Mouse (Mus musculus) adrenal gland (tissue): Measurements from ENCODE around the gene Nudc.

Source experiments
- intact Hi-C: fragments of 180-260 bp; cut with DNase I; formaldehyde crosslinking; loops from one replicate; pipeline ENCODE4 v1.15.1; 2025
- long read RNA-seq, 2 experiments: library from polyadenylated mRNA; unstranded; transcript quantifications; one replicate each; pipeline ENCODE4 v2.0.0; 2020; ENCODE audit warnings: borderline replicate concordance in 1 of 2; ENCODE audit not compliant: insufficient replicate concordance in 1 of 2

Gene Nudc
- long read RNA-seq, experiment 1, transcript Nudc-201 (8 exons, 1,316 nt): major isoform, 156 of 180 reads
- long read RNA-seq, experiment 1, partial matches to known transcripts: 16 of 180 reads
- long read RNA-seq, experiment 1, other reads (novel, unspliced or antisense): 8 of 180 reads
- long read RNA-seq, experiment 2, transcript Nudc-201 (8 exons, 1,316 nt): major isoform, 198 of 226 reads
- long read RNA-seq, experiment 2, partial matches to known transcripts: 18 of 226 reads
- long read RNA-seq, experiment 2, other reads (novel, unspliced or antisense): 10 of 226 reads

DNA sequence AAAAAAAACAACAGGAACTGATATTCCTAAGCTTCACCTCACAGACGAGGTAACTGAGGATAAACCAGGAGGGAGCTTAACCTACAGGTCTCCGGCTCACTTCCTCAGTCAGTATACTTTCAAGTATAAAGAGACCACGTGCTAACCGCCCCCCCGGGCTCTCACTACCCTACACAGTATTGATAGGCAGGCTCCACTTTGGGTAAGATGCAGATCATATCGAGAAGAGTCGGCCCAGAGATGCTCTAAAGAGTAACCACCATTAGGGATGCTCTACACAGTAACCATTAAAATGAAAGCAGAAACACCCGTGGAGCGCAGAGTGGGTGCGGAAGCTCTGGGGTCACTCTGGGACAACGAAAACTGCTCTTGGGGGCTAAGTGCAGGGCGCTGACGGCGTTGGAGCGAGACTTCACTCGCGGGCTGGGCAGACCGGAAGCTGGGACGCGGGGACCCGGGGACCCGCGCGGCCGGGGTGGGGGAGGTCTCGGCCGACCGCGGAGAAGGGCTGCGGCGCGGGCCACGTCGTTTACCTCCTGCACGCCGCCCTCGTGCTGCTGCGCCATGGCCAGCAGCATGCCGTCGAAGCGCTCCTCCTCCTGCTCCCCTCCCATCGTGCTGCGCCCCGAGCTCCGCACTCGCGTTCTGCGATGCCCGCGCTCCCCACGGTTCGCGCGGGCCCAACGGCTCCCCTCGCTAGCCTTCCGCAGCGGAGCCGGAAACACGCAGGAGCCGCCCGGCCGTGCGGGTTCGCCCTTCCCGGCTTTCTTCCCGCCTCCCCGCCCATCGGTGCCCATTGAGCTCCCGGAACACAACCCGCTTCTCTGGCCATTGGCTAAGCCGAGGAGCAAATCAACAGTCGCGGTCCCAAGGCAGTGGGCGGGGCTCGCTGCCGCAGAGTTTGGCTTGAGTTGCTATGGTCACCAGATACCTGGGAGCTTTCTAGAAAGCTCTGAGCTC is at the start of gene Nudc:
Nudc (minus strand) TSS at position 725 of the 960 bp plus-strand sequence.
- intact Hi-C loops: no loop called here

DNA sequence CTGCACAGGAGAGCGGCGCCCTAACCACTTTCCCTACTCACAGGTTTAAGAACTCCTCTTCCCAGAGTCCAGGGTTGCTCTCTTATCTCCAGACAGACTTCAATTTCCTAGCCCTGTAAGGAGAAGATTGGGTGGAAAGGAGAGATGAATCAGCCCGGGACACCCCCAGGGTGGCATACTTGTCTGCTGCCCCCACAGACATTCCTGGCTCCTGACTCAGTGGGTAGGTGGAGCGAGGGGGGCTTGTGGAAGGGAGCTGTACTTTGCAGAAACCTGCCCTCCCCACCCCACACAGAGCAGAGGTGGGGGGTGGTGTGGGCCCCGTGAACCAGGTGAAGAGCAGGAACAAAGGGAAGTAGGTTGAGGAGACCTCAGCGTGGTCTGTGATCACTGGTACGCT is 49.7 kb upstream of the Nudc start:
- intact Hi-C loops: no loop called here

DNA sequence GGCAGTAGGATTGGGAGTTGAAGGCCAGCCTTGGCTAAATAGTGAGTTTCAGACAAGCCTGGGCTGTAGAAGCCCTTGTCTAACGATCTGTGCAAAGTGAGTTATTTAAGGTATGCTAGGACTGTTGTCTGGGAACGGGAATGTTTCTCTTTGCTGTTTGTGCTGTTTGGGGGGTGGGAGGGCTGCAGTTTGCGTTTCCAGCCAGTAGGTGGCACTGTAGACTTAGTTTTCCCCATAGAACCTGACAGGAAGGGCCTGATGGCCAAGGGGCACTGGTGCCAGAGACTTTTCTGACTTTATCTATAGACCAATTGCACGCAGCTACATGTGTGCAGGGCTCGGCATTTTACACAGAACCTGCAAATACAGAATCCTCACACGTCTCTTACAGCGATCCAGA is 46.8 kb upstream of the Nudc start:
- intact Hi-C loops: loop anchor here (5.0 kb wide), 2 partner anchors 60 to 235 kb away; partner anchors contain the start of gene Zdhhc18

DNA sequence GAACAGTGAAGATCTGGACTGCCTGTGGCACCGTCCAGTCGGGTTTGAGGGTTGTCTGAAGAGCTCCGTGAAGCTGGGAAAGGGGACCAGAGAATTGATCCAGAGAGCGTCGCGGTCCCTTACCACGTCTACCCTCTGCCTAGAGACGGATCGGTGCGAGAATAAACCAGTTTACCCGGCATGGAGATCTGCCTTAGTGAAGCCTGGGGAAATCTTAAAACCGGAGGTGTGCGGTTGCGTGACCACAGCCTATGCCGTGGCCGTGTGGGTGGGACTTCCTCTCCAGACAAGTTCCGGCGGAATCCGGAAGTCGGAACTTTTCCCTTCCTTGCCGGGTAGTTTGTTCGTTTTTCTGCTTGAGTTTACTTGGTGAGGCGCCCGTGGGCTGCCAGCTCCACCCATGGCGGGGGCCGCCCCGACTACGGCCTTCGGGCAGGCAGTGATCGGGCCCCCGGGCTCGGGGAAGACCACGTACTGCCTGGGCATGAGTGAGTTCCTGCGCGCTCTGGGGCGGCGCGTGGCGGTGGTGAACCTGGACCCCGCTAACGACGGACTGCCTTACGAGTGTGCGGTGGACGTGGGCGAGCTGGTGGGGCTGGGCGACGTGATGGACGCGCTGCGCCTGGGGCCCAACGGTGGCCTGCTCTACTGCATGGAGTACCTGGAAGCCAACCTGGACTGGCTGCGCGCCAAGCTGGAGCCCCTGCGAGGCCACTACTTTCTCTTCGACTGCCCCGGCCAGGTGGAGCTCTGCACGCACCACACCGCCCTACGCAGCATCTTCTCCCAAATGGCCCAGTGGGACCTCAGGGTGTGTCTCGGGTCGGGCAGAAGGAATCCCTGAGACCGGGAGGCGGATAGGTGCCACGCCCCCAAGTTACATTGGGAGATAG is 38.5 kb upstream of the Nudc start, which contains the start of gene Gpn2:
Gpn2 (plus strand) TSS at position 304 of the 893 bp plus-strand sequence.
- intact Hi-C loops: no loop called here

DNA sequence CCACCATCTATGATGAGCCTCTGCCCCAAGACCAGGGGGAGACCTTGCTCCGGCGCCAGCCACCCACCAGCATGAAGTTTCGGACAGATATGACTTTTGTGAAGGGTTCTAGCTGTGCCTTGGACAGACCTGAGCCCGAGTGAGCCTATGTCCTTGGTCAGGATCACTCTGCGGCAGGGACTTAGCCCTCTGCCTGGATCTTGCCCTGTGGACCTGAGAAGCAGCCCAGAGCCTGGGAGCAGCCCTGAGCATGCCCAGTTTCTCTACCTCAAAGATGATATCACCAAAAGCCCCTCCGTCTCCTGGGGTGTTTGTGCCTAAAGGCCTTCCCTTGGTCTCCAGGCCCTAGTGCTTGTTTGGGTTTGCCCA is 37.9 kb upstream of the Nudc start:
- intact Hi-C loops: no loop called here

DNA sequence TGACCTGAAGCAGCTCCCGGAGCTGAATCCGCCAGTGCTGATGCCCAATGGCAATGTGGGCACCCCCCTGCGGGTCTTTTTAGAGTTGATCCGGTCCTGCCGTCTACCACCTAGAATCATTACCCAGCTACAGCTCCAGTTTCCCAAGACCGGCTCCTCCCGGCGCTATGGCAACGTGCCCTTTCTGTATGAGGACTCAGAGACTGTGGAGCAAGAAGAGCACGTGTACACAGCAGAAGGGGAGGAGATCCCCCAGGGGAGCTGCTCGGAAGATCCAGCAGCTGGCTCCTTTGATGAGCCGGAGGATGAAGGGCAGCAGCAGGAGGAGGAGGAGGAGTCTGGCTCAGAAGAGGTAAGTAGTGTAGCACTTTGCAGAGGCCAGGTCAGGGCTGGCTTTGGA is 32.2 kb upstream of the Nudc start:
- intact Hi-C loops: no loop called here

DNA sequence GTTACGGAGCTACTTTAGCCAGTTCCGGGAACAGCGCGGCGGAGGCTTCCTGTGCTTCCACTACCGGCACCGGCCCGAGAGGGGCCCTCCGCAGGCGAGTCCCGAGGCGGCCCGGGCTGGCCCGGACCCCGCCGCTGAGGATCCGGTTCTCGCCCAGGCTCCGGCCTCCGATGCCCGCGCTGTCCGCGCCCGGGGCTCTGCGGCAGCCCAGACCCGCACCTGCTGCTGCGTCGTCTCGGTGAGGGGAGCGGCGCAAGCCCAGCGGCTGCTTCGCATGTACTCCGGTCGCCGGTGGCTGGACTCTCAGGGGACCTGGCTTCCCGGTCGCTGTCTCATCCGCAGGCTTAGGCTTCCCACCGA is 29.0 kb upstream of the Nudc start:
- intact Hi-C loops: no loop called here

DNA sequence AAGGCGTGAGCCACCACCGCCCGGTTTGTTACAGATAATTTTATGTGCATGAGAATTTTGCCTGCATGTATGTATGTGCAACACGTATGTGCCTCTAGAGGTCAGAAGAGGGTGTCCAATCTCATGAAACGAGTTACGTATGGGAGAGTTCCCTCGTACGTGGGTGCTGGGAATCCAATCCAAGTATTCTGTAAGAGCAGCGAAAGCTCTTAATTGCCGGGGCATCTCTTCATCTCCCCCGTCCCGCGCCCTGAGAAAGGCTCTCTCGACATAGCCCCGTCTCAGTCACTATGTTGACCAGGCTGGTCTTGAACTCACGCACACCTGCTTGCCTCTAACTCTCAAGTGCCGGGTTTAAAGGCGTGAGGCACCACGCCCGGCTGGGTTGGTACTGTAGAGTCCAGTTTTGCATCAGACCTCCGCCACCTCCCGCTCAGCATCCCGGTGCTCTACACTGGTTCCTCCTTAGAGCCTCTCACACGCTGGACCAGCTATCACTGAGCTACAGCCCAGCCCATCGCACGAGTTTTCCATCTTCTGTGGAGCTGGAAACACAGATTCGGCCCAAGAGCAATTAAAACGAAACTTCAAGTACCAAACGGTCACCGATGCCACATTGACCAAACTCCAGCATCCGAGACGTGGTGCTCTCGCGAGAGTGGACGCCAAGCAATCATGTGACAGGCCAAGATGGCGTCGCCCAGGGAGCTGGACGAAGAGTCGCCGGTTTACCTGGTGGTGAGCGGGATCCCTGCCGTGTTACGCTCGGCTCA is 28.5 kb upstream of the Nudc start, which contains the start of gene Gpatch3:
Gpatch3 (plus strand) TSS at position 676 of the 773 bp plus-strand sequence.
- intact Hi-C loops: no loop called here

DNA sequence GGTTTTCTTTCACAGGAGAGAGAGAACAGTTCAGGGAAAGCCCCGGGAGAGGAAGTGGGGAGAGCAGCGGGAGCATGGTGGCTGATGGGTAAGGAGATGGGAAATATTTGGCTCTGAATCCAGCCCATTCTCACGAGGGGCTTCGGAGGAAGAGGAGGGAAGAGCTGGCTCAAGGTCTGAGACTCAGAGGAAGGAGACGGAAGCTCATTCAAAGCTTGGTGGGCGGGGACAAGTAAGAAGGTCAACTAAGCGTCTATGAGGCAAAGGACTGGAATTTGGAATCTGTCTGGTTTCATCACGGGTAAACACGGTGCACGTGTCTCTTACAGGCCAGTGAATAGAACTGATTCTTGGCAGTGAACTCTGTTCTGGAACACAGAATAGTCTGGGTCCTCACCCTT is 24.3 kb upstream of the Nudc start:
- intact Hi-C loops: no loop called here

DNA sequence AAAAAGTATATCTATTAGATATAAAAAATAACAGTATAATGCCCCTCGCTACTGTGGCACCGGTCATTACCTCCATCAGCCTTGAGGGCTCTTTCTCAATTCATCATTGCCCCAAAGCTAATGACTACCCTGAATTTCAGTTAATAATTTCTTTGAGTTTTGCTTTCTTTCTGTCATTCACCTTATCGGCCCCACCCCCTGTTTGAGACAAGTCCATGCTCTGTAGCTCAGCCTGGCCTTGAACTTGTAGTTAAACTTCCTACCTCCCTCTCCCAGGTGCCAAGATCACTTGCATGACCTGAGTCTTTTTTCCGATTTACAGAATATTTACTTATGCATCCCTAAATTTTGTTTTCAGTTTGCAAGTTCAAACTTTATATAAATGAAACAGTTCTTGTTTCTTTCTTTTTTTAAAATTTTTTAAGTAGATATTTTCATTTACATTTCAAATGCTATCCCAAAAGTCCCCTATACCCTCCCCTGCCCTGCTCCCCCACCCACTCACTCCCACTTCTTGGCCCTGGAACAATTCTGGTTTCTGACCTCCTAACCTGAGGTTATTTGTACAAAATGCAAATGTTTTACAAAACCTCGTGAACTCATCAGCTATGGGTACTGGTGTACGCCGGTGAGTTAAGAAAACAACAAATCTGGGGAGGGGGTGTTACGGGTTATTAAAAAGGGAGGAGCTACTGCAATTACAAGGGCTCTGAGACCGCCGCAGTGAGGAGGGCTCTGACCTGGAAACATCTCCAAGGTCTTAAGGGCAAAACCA is 23.7 kb upstream of the Nudc start:
- intact Hi-C loops: no loop called here

DNA sequence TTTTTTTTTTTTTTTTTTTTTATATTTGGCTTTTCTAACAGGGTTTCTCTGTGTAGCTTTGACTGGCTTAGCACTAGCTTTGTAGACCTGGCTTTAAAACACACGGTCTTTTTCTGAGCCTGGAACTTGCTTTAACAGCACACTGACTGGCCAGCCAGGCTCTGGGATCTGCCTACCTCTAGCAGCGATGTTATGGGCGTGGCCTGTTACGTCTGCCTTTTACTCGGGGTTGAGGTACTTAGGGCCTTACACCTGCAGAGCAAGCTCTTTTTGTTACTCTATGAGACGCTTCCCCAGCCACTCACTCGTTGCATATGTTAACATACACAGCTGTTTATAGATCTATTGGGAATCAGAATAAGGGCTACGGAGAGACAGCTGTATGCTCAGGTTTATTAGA is 21.5 kb upstream of the Nudc start:
- intact Hi-C loops: no loop called here

DNA sequence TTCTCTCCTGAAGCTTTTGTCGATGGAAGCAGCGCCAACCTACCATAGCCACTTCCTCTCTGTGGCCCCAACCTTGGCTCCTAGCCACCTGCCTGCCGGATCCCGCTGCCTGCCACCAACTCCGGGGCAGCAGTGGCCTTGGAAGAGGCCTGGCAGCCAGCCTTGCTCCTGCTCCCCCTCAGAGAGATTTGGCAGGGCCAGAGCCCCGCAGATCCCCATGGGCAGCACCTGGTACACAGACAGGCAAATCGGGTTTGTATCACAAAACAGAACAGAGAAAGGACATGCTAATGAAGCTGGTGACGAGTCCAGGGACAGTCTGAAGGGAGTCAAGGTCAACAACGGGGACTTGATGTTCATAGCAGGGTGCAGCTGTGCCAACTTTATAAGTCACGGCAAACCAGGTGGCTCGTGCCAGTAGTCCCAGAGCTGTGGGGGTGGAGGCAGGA is 17.4 kb upstream of the Nudc start:
- intact Hi-C loops: no loop called here

DNA sequence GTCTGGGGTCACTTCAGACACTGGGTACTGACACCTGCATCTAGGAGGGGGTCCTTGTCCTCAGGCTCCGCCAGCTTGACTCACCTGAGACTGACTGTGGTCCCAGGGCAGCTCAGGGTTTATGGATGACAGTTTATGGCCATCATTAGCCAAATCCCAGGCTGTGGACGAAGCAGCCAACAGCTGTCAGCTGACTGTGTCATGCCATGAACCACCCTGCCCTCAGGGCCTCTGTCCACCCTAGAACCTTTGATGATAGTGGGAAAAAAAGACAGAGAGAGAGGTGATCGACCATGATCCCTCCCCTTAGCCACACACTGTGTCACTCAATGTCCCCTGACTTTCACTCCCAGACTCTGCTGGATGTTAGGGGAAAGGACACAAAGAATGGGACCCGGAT is 15.8 kb upstream of the Nudc start:
- intact Hi-C loops: no loop called here

DNA sequence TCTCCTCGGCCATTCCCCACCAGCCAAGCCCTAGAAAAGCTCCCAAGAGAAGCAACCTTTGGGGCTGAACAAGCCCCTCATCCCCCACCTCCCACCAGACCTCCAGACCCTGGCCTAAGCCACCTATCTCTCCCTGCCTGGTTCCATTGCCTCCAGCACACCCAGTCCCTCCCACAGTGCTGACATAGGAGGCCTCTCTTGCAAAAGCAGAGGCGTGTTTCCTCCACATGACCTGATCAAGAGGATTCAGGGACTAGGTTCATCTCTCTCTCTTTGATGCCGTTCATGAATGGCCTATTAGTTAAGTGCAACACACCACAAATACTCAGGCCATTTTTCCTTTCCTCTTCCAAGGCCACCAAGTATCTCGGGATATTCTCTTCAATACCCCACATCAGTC is 14.1 kb upstream of the Nudc start:
- intact Hi-C loops: no loop called here

DNA sequence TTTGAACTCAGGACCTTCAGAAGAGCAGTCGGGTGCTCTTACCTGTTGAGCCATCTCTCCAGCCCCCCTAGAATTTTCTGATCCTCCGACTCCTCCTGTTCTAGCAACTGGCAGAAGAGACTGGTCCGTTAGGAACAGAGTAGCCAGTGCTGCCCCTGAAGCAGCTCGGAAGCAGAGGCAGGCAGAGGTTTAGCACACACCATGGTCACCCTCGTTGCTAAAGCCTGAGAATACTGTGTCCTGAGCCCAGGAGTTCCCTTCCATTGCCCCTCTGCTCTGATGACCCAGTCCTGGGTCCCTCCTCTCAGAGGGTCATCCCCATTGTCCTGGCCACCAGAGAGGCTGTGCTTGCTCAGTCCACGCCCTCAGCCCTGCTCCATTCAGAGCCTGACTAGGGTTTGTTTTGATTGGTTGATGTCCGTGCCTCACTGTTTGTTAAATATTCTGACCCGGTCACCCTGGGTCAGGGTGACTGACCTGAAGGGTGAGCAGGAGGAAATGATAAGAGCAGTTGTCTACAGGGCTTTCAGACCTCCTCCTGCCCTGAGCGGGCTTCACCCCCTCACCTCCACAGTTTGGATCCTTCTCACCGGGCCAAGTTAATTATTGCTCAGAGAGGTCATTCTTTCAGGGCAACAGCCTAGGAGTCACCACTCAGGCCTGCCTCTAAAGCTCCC is 11.4 kb upstream of the Nudc start:
- intact Hi-C loops: no loop called here

DNA sequence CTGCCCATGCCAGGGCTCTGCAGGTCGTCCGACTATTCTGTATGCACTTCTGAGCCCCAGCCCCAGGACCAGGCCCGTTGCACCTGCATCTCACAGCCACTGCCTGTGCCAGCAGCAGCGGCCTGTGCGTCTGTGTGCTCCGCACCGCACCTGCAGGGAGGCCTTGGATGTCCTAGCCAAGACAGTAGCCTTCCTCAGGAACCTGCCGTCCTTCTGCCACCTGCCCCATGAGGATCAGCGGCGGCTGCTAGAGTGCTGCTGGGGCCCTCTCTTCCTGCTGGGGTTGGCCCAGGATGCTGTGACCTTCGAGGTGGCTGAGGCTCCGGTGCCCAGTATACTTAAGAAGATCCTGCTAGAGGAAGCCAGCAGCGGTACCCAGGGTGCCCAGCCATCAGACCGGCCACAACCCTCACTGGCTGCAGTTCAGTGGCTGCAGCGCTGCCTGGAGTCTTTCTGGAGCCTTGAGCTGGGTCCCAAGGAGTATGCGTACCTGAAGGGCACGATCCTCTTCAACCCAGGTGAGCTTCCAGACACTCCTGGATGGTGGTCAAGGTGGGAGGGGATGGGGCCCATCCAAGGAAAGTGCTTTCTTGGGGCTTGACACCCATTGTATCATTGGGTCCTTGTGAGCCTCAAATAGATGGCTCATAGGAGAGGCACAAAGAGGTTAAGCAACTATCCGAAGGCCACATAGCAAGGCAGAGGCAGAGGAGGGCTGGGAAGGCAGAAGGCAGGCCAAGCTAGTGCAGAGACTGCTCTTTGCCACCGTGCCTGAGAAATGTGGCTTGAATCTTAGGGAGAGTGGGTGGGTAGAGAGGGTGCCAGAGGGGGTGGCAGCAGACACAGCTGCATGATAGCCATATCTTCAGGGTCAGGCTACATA is 7.9 kb upstream of the Nudc start:
- intact Hi-C loops: no loop called here

DNA sequence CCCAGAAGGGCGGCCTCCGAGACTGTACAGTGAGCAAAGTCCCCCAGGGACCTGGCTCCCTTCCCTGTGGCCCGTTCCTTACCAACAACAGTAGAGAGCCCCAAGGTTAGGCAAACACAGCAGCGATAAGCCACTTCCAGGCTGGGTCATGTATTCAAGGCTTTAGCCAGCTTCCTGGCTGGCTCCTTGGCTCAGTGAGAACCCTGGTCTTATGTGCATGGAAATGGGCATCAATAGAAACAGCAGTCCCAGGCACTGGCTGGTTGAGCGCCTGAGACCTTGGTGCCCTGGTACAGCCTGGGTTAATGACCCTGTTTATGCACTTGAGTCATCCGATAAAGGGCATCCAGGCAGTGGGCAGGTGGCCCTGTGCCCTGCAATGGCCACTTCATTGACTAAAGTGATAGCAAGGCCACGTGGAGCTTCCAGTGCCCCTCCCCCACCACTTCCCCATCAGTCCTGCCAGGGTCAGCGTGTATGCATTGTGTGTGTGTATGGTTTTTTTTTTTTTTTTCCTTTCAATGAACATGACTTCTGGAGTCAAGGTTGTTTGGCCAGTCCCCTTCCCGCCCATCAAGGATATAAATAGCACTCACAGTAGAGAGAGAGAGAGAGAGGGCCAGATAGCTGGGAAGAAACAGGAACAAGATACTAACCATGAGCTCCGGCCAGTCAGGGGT is 7.1 kb upstream of the Nudc start, which contains the start of gene Nr0b2:
Nr0b2 (plus strand) TSS at position 609 of the 680 bp plus-strand sequence.
- intact Hi-C loops: no loop called here
